Mouse (Mus musculus) testis, postnatal 10 days (tissue): ENCODE measurements around the gene Optc.
A peak's percentile ranks its signal among the peaks of the same experiment; 100 is the strongest.

Experiments used
- DNase-seq: peaks from one replicate; pipeline ENCODE4 v3.0.0; 2021; ENCODE audit warnings: low spot score

The Optc gene

GRCm38 (mm10) chr1:133918088-133918470 lies 10.3 kb upstream of the Optc start:
- no peak for DNase-seq

GRCm38 (mm10) chr1:133917456-133918087 lies 9.8 kb upstream of the Optc start:
- DNase-seq, result peak; percentile 69

- DNase-seq, result peak; percentile 86
These were observed 8.0 kb upstream of the Optc start for GRCm38 (mm10) chr1:133915723-133916355.

GRCm38 (mm10) chr1:133915115-133915514 lies 7.3 kb upstream of the Optc start:
- no peak for DNase-seq

GRCm38 (mm10) chr1:133913018-133913417 lies 5.2 kb upstream of the Optc start:
- no peak for DNase-seq

- peak; percentile 88 for DNase-seq
These were observed 3.7 kb upstream of the Optc start for GRCm38 (mm10) chr1:133911456-133911855.

GRCm38 (mm10) chr1:133911008-133911407 lies 3.2 kb upstream of the Optc start:
- DNase-seq, result peak; percentile 59

- DNase-seq, result no peak
These were observed 2.3 kb upstream of the Optc start for GRCm38 (mm10) chr1:133910108-133910507.

GRCm38 (mm10) chr1:133908659-133909575 lies 1.1 kb upstream of the Optc start:
- DNase-seq, result no peak

- DNase-seq, result no peak
These were observed 1.4 kb downstream of the Optc start for GRCm38 (mm10) chr1:133906420-133906819.

- peak; percentile 58 for DNase-seq
These were observed 7.0 kb downstream of the Optc start for GRCm38 (mm10) chr1:133900825-133901224.

- DNase-seq, result no peak
These were observed 8.7 kb downstream of the Optc start for GRCm38 (mm10) chr1:133899043-133899542.

- no peak for DNase-seq
These were observed 10.5 kb downstream of the Optc start for GRCm38 (mm10) chr1:133897293-133897692.

GRCm38 (mm10) chr1:133891489-133891888 lies 16.3 kb downstream of the Optc start:
- peak; percentile 75 for DNase-seq

- peak; percentile 60 for DNase-seq
These were observed 17.7 kb downstream of the Optc start for GRCm38 (mm10) chr1:133889949-133890598.

- DNase-seq, result no peak
These were observed 20.1 kb downstream of the Optc start for GRCm38 (mm10) chr1:133887538-133888250.

GRCm38 (mm10) chr1:133887044-133887443 lies 20.8 kb downstream of the Optc start:
- DNase-seq, result no peak

GRCm38 (mm10) chr1:133886431-133886830 lies 21.4 kb downstream of the Optc start:
- no peak for DNase-seq

- no peak for DNase-seq
These were observed 22.0 kb downstream of the Optc start for GRCm38 (mm10) chr1:133885811-133886210.

GRCm38 (mm10) chr1:133884746-133885145 lies 23.1 kb downstream of the Optc start:
- DNase-seq, result peak; percentile 35

- DNase-seq, result no peak
These were observed 23.7 kb downstream of the Optc start for GRCm38 (mm10) chr1:133884090-133884489.
